Mouse (Mus musculus) stomach, embryonic 16.5 days (tissue): ENCODE results near the gene Ssbp3. TPM values are rescaled to one million over a fixed set of nuclear protein-coding genes. Genes with fewer than 3 reads are reported as not detected.

ENCODE experiments used
- ATAC-seq: fragments of 200-750 bp; cut with Nextera tagmentation; 2 replicates; pipeline ENCODE4 v1.8.0; 2017; ENCODE audit warnings: moderate number of reproducible peaks, moderate TSS enrichment; ENCODE audit not compliant: insufficient read depth, low FRiP score
- H3K27ac ChIP-seq: fragments of 300-500 bp; sonication (generic); 2 replicates; pipeline ENCODE4 v1.5.1; 2014; ENCODE audit warnings: low read length
- H3K27me3 ChIP-seq: fragments of 300-500 bp; sonication (generic); 2 replicates; pipeline ENCODE4 v1.6.1; 2014; ENCODE audit warnings: low read length, control low read depth, mixed read lengths; ENCODE audit not compliant: control insufficient read depth, insufficient read depth
- H3K36me3 ChIP-seq: fragments of 300-500 bp; sonication (generic); 2 replicates; pipeline ENCODE4 v1.6.1; 2014; ENCODE audit warnings: low read length; ENCODE audit not compliant: control insufficient read depth, insufficient read depth
- H3K4me1 ChIP-seq: fragments of 300-500 bp; sonication (generic); 2 replicates; pipeline ENCODE4 v1.6.1; 2014; ENCODE audit warnings: low read length, control low read depth, mixed read lengths; ENCODE audit not compliant: control insufficient read depth, insufficient read depth
- H3K4me2 ChIP-seq: fragments of 300-500 bp; sonication (generic); 2 replicates; pipeline ENCODE4 v1.6.1; 2014; ENCODE audit warnings: low read depth, low read length, mixed read lengths
- H3K4me3 ChIP-seq: fragments of 300-500 bp; sonication (generic); replicated peaks from 2 replicates; pipeline ENCODE4 v1.5.1; 2014; ENCODE audit warnings: mild to moderate bottlenecking, low read length
- H3K9ac ChIP-seq: fragments of 300-500 bp; sonication (generic); 2 replicates; pipeline ENCODE4 v1.6.1; 2014; ENCODE audit warnings: low read length
- H3K9me3 ChIP-seq: fragments of 300-500 bp; sonication (generic); replicated peaks from 2 replicates; pipeline ENCODE4 v1.6.1; 2016; ENCODE audit warnings: low read length, control low read depth; ENCODE audit not compliant: control insufficient read depth
- WGBS: fragments of 180-500 bp; shearing (Covaris S2); extraction: QIAGEN DNeasy Blood & Tissue Kit; methylation state at CpG from one replicate; pipeline ENCODE4 v1.1.7; 2014; 5-methylcytosine and 5-hydroxymethylcytosine counted together
- polyA plus RNA-seq: library from polyadenylated mRNA; unstranded; fragments of >200 nt; fragmentation: Nextera tagmentation; extraction: Ambion mirVana; gene quantifications from 2 replicates; pipeline ENCODE4 v1.2.1, GENCODE M21; 2015

Gene Ssbp3
- polyA plus RNA-seq, 1 experiment from 2014 or later, result 52.8 TPM

DNA sequence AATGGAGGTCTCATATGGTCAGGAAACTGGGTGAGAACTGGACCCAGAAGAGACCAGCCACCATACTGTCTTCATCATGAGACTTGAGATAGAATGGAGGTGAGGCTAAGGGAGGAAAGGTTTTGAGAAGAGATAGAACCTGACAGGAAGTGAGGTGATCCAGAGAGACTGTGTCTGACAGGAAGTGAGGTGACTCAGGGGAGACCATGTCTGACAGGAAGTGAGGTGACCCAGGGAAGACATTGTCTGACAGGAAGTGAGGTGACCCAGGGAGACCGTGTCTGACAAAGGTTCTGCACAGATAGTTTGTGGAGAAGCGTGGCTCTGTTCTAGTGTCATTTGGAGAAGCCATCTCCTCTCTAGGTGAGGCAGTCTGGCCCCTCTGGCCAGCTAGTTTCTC, 47.6 kb downstream of the Ssbp3 start:
- H3K36me3 ChIP-seq, result no peaks in the 10 kb centered on the region
- no peak overlapping the region for H3K9ac ChIP-seq
- H3K27ac ChIP-seq, result peak overlapping the region; percentile 43; the same call in 1 of the 2 replicates
- no peak overlapping the region for H3K4me2 ChIP-seq
- H3K4me3 ChIP-seq, result no peak overlapping the region
- H3K9me3 ChIP-seq, result no peaks in the 10 kb centered on the region
- ATAC-seq, result no peak
- no peaks in the 10 kb centered on the region for H3K27me3 ChIP-seq
- peaks cover 71% of the 10 kb centered on the region for H3K4me1 ChIP-seq
- WGBS, result 57% methylated on average over 2 of the region's 2 CpGs

- Histone ChIP-seq H3K9me3 (no peaks in the 10 kb centered on the region), H3K4me1 (peaks cover 71% of the 10 kb centered on the region), H3K4me2 (no peak overlapping the region), H3K9ac (no peak overlapping the region), H3K27ac (peak overlapping the region; percentile 43; the same call in 1 of the 2 replicates), H3K27me3 (no peaks in the 10 kb centered on the region), H3K36me3 (no peaks in the 10 kb centered on the region), H3K4me3 (no peak overlapping the region)
- 73% methylated on average over 3 of the region's 3 CpGs for WGBS
- ATAC-seq, result no peak
These were observed 48.1 kb downstream of the Ssbp3 start for GRCm38 (mm10) chr4:106958561-106958960.

DNA sequence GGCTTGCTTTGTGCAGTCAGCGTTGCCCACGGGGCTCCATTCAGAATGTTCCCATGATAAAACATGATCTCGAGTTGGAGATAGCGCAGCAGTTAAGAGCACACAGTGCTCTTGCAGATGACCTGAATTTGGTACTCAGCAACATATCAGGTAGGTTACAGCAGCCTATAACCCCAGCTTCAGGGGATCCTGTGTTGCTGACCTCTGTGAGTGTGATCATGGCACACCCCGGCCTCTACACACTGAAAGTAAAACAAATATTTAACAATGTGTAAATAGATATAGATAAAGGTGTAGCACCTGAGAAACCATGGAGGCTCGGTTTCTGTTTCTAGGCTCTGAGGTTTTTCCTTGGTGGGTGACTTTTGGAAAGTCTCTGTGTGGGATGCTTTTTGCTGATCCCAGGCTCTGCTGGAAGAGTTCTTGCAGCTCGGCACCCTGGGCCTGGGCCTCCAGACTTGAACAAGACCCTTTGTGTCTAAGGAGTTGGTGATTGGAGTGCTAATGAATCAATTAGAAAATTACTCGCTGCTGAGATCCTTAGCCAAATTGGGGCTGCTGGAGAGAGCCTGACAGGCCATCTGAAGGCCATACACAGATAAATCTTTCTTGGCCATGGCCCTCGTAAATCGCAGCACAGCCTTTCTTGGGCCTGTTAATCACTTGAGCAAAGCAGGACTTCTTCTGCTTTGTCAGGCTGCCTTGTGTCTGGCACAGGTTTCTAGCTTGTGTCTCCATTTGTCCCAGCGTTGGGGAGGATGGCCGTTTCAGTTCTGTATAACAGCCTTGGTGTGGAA, 49.2 kb downstream of the Ssbp3 start:
- Histone ChIP-seq H3K36me3 (no peaks in the 10 kb centered on the region), H3K4me1 (peaks cover 73% of the 10 kb centered on the region), H3K9me3 (no peaks in the 10 kb centered on the region), H3K9ac (no peak overlapping the region), H3K4me2 (no peak overlapping the region), H3K27me3 (no peaks in the 10 kb centered on the region), H3K27ac (peak overlapping the region; percentile 79), H3K4me3 (no peak overlapping the region)
- WGBS, result 45% methylated on average over 12 of the region's 12 CpGs
- ATAC-seq, result peak; percentile 58

DNA sequence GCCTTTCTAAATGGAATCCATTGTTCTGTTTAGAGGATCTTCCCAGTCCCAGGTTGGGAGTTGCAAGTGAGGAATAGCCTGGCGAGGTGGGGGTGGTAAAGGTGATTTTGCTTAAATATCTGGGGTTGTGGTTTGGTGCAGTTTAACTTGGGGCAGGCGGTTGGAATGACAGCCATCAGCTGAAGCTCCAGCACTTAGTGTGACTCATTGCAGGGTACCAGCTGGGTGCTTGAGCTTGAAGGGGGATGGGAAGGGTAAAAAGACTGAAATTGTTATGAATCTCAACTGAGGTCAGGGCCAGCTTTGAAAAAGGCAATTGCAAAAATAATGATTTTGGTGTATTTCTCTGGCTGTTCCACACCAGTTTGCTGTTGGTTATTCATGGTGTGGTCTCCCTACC, 50.0 kb downstream of the Ssbp3 start:
- Histone ChIP-seq H3K9me3 (no peaks in the 10 kb centered on the region), H3K27me3 (no peaks in the 10 kb centered on the region), H3K4me1 (peaks cover 68% of the 10 kb centered on the region), H3K27ac (peak overlapping the region; percentile 79), H3K36me3 (no peaks in the 10 kb centered on the region), H3K4me2 (no peak overlapping the region), H3K9ac (no peak overlapping the region), H3K4me3 (no peak overlapping the region)
- 85% methylated on average over 2 of the region's 2 CpGs for WGBS
- no peak for ATAC-seq

- ATAC-seq, result no peak
- Histone ChIP-seq H3K4me1 (peaks cover 60% of the 10 kb centered on the region), H3K4me3 (no peak overlapping the region), H3K9me3 (no peaks in the 10 kb centered on the region), H3K9ac (no peak overlapping the region), H3K27ac (0 out of 2 replicates have a peak overlapping the region, but pooled peaks have one; percentile 0), H3K36me3 (no peaks in the 10 kb centered on the region), H3K27me3 (no peaks in the 10 kb centered on the region), H3K4me2 (no peak overlapping the region)
- 93% methylated on average over 1 of the region's 1 CpGs for WGBS
These were observed 50.8 kb downstream of the Ssbp3 start for GRCm38 (mm10) chr4:106961321-106961720.

GRCm38 (mm10) chr4:106964356-106964755, 53.9 kb downstream of the Ssbp3 start:
- Histone ChIP-seq H3K4me2 (no peak overlapping the region), H3K4me1 (peaks cover 50% of the 10 kb centered on the region), H3K4me3 (no peak overlapping the region), H3K9ac (no peak overlapping the region), H3K36me3 (no peaks in the 10 kb centered on the region), H3K9me3 (no peaks in the 10 kb centered on the region), H3K27me3 (no peaks in the 10 kb centered on the region), H3K27ac (0 out of 2 replicates have a peak overlapping the region, but pooled peaks have one; percentile 10)
- 53% methylated on average over 9 of the region's 9 CpGs for WGBS
- ATAC-seq, result no peak

- Histone ChIP-seq H3K27me3 (no peaks in the 10 kb centered on the region), H3K36me3 (no peaks in the 10 kb centered on the region), H3K9me3 (no peaks in the 10 kb centered on the region), H3K4me1 (peaks cover 46% of the 10 kb centered on the region), H3K9ac (no peak overlapping the region), H3K27ac (no peak overlapping the region), H3K4me3 (no peak overlapping the region), H3K4me2 (no peak overlapping the region)
- no peak for ATAC-seq
- 60% methylated on average over 10 of the region's 10 CpGs for WGBS
These were observed 54.5 kb downstream of the Ssbp3 start for GRCm38 (mm10) chr4:106964996-106965395.

DNA sequence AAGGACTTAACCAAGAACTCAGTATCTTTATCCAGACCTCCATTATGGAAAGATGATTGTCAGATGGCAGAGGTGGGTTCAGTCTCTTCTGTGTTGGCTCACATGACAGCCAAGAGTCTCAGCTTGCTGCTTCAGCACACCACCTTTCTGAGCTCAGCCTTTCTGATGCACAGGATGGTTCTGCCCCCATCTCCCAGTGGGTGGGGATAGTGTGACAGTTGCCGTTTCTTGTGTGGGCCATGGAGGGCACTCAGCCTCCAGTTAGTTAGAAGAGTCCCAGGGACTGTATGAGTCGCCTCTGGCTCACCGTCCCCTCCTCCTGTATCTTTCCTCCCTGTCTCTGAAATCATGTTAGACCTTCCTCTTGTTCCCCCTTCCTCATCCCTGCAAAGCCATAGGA, 55.9 kb downstream of the Ssbp3 start:
- 76% methylated on average over 3 of the region's 3 CpGs for WGBS
- no peaks in the 10 kb centered on the region for H3K9me3 ChIP-seq
- H3K4me3 ChIP-seq, result no peak overlapping the region
- ATAC-seq, result no peak
- no peaks in the 10 kb centered on the region for H3K36me3 ChIP-seq
- no peak overlapping the region for H3K4me2 ChIP-seq
- peaks cover 36% of the 10 kb centered on the region for H3K4me1 ChIP-seq
- no peak overlapping the region for H3K27ac ChIP-seq
- no peak overlapping the region for H3K9ac ChIP-seq
- H3K27me3 ChIP-seq, result no peaks in the 10 kb centered on the region

DNA sequence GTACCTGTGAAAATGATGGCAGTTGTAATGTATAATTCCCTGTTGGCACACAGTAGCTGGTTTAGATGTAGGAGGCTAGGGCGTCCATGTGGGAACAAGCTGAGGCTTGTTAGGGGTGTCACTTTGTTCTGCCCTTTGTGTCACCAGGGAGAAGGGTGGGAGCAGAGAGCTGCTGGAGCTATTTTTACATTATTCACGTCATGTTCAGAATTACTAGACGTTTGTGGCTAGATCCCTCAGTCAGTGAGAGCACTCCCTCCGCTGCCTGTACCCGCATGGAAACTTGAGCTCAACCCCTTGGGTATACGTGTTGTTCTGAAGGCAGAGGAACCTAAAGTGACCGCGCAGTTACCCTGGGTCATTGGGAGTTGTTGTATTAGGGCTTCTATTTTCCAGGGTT, 58.4 kb downstream of the Ssbp3 start:
- Histone ChIP-seq H3K9me3 (no peaks in the 10 kb centered on the region), H3K9ac (no peak overlapping the region), H3K36me3 (no peaks in the 10 kb centered on the region), H3K4me3 (no peak overlapping the region), H3K27ac (peak overlapping the region; percentile 89), H3K4me1 (peaks cover 28% of the 10 kb centered on the region), H3K27me3 (no peaks in the 10 kb centered on the region), H3K4me2 (no peak overlapping the region)
- WGBS, result 68% methylated on average over 8 of the region's 8 CpGs
- ATAC-seq, result no peak
